Mouse (Mus musculus) G1E (cell line): Measurements from ENCODE around the gene Tinagl1. TPM values are rescaled to one million over a fixed set of nuclear protein-coding genes. Genes with fewer than 3 reads are reported as not detected.

Experiments used
- ATAC-seq: 2 replicates; pipeline ENCODE4 v1.8.0; 2016; ENCODE audit warnings: mild to moderate bottlenecking; ENCODE audit not compliant: insufficient number of reproducible peaks, poor library complexity, low FRiP score, severe bottlenecking; ENCODE audit errors: extremely low read depth
- DNase-seq: peaks from one replicate; pipeline ENCODE4 v3.0.0; 2012; ENCODE audit warnings: low spot score
- H3K27me3 ChIP-seq: 2 replicates; pipeline ENCODE4 v1.6.1; 2012; ENCODE audit warnings: mild to moderate bottlenecking, low read length, inconsistent platforms; ENCODE audit not compliant: insufficient read depth
- H3K36me3 ChIP-seq: replicated peaks from 2 replicates; pipeline ENCODE3; 2012; ENCODE audit warnings: mild to moderate bottlenecking, inconsistent platforms
- H3K4me1 ChIP-seq: 2 replicates; pipeline ENCODE4 v1.6.1; 2012; ENCODE audit warnings: low read depth, low read length, inconsistent platforms, mixed read lengths; ENCODE audit not compliant: insufficient read depth
- H3K4me3 ChIP-seq: 2 replicates; pipeline ENCODE4 v1.5.1; 2012; ENCODE audit warnings: low read depth, mild to moderate bottlenecking, inconsistent platforms, low read length, moderate library complexity, mixed read lengths
- H3K9me3 ChIP-seq: replicated peaks from 2 replicates; pipeline ENCODE4 v1.6.1; 2012; ENCODE audit warnings: inconsistent platforms
- CTCF ChIP-seq: IDR thresholded peaks from 2 replicates; pipeline ENCODE4 v1.5.1; 2012; ENCODE audit warnings: low read depth, low read length, inconsistent platforms, mixed read lengths
- GATA1 ChIP-seq: IDR thresholded peaks from 2 replicates; pipeline ENCODE4 v1.6.1; 2012; ENCODE audit warnings: borderline replicate concordance, low read length, inconsistent platforms, mixed read lengths
- GATA2 ChIP-seq: IDR thresholded peaks from 2 replicates; pipeline ENCODE4 v1.6.1; 2012; ENCODE audit warnings: low read depth, low read length, inconsistent platforms, borderline replicate concordance
- POLR2AphosphoS5 ChIP-seq: IDR thresholded peaks from 2 replicates; pipeline ENCODE4 v1.6.1; 2012; ENCODE audit warnings: low read depth, low read length, inconsistent platforms; ENCODE audit not compliant: insufficient replicate concordance
- TAL1 ChIP-seq: conservative IDR thresholded peaks from 2 replicates; pipeline ENCODE4 v1.6.1; 2012; ENCODE audit warnings: low read depth, low read length, inconsistent platforms, mixed read lengths
- polyA plus RNA-seq: library from polyadenylated mRNA; stranded (reverse); fragments of >175 nt; gene quantifications from 2 replicates; pipeline ENCODE4 v1.2.3, GENCODE M21; 2012
- total RNA-seq, 2 experiments: library from RNA; stranded (forward) in 1 of 2; stranded (reverse) in 1 of 2; fragments of 200-1000 nt in 1 of 2; fragments of >200 nt in 1 of 2; fragmentation: Nextera tagmentation in 1 of 2; gene quantifications; 2 replicates each; pipeline ENCODE4 v1.2.3; 2014 to 2017

Tinagl1 gene
- total and polyA plus RNA-seq, 3 experiments: 0.08 to 3.2 (median 0.38) TPM

DNA sequence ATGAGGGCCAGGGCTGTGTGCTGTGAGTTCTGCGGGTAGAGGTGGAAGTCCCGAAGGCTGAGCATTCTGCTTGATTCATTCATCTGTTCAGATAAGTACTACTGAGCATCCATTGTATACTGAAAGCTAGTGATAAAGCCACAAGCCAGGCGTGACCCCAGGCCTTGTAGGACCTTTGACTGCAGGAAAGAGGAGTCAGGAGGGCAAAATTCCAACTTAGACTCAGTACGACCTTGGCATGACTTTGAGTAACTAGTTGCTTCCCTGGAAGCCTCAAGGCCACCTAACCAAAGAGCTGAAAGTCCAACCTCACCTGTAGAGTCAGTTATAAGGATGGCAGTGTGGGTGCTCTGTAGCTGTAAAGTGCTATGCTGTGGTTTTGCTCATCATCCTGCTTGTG, 54.2 kb downstream of the Tinagl1 start:
- peaks cover 88% of the 10 kb centered on the region for H3K36me3 ChIP-seq
- H3K4me1 ChIP-seq: peaks cover 21% of the 10 kb centered on the region

More for the DNA sequence above, 54.2 kb downstream of the Tinagl1 start:
- no peak for DNase-seq
- no peak for TF ChIP-seq GATA2
- no peak for TF ChIP-seq CTCF
- TF ChIP-seq POLR2AphosphoS5: no peak
- TF ChIP-seq GATA1: no peak
- no peak for TF ChIP-seq TAL1
- no peaks in the 10 kb centered on the region for H3K27me3 ChIP-seq
- ATAC-seq: no peak
- H3K4me3 ChIP-seq: no peak overlapping the region
- peaks cover 9% of the 10 kb centered on the region for H3K9me3 ChIP-seq

Other genes starting within 250 kb of the Tinagl1 start
- not detected in 2 replicates for gene Spocd1, start 245.9 kb downstream of the Tinagl1 start, total RNA-seq (2014; fragmentation: Nextera tagmentation)
- not detected in 2 replicates for gene Spocd1, start 245.9 kb downstream of the Tinagl1 start, total RNA-seq (2017)
- not detected in 2 replicates for gene Spocd1, start 245.9 kb downstream of the Tinagl1 start, polyA plus RNA-seq
- gene Adgrb2, start 190.3 kb downstream of the Tinagl1 start, total RNA-seq (2014; fragmentation: Nextera tagmentation): not detected in 2 replicates
- 0.71 TPM in 1 of 2 replicates, not detected in the other for gene Adgrb2, start 190.3 kb downstream of the Tinagl1 start, total RNA-seq (2017)
- gene Adgrb2, start 190.3 kb downstream of the Tinagl1 start, polyA plus RNA-seq: not detected in 2 replicates
- gene Col16a1, start 127.3 kb downstream of the Tinagl1 start, total RNA-seq (2014; fragmentation: Nextera tagmentation): not detected in 2 replicates
- not detected in 2 replicates for gene Col16a1, start 127.3 kb downstream of the Tinagl1 start, total RNA-seq (2017)
- 0.08 TPM in 1 of 2 replicates, not detected in the other for gene Col16a1, start 127.3 kb downstream of the Tinagl1 start, polyA plus RNA-seq
- 79.7 and 84.6 TPM in 2 replicates for gene Pef1, start 72.6 kb downstream of the Tinagl1 start, total RNA-seq (2014; fragmentation: Nextera tagmentation)
- gene Pef1, start 72.6 kb downstream of the Tinagl1 start, total RNA-seq (2017): 23.8 and 24.8 TPM in 2 replicates
- 20.9 and 25.5 TPM in 2 replicates for gene Pef1, start 72.6 kb downstream of the Tinagl1 start, polyA plus RNA-seq
- not detected in 2 replicates for gene Hcrtr1, start 35.8 kb downstream of the Tinagl1 start, total RNA-seq (2014; fragmentation: Nextera tagmentation)
- not detected in 2 replicates for gene Hcrtr1, start 35.8 kb downstream of the Tinagl1 start, total RNA-seq (2017)
- not detected in 2 replicates for gene Hcrtr1, start 35.8 kb downstream of the Tinagl1 start, polyA plus RNA-seq
- not detected in 2 replicates for gene Gm853, start 47.3 kb upstream of the Tinagl1 start, total RNA-seq (2014; fragmentation: Nextera tagmentation)
- 0.05 TPM in 1 of 2 replicates, not detected in the other for gene Gm853, start 47.3 kb upstream of the Tinagl1 start, total RNA-seq (2017)
- gene Gm853, start 47.3 kb upstream of the Tinagl1 start, polyA plus RNA-seq: not detected in 2 replicates
- gene Serinc2, start 104.1 kb upstream of the Tinagl1 start, total RNA-seq (2014; fragmentation: Nextera tagmentation): not detected in 2 replicates
- not detected in 2 replicates for gene Serinc2, start 104.1 kb upstream of the Tinagl1 start, total RNA-seq (2017)
- not detected in 2 replicates for gene Serinc2, start 104.1 kb upstream of the Tinagl1 start, polyA plus RNA-seq
- gene Fabp3, start 133.5 kb upstream of the Tinagl1 start, total RNA-seq (2014; fragmentation: Nextera tagmentation): not detected in 2 replicates
- not detected in 2 replicates for gene Fabp3, start 133.5 kb upstream of the Tinagl1 start, total RNA-seq (2017)
- gene Fabp3, start 133.5 kb upstream of the Tinagl1 start, polyA plus RNA-seq: not detected in 2 replicates
- not detected in 2 replicates for gene Gm10570, start 133.6 kb upstream of the Tinagl1 start, total RNA-seq (2014; fragmentation: Nextera tagmentation)
- not detected in 2 replicates for gene Gm10570, start 133.6 kb upstream of the Tinagl1 start, total RNA-seq (2017)
- not detected in 2 replicates for gene Gm10570, start 133.6 kb upstream of the Tinagl1 start, polyA plus RNA-seq
- gene Zcchc17, start 184.8 kb upstream of the Tinagl1 start, total RNA-seq (2014; fragmentation: Nextera tagmentation): 16.7 and 25.6 TPM in 2 replicates
- 52.6 and 69.1 TPM in 2 replicates for gene Zcchc17, start 184.8 kb upstream of the Tinagl1 start, total RNA-seq (2017)
- gene Zcchc17, start 184.8 kb upstream of the Tinagl1 start, polyA plus RNA-seq: 13.6 and 33.9 TPM in 2 replicates
- 36.5 and 41.5 TPM in 2 replicates for gene Snrnp40, start 185.0 kb upstream of the Tinagl1 start, total RNA-seq (2014; fragmentation: Nextera tagmentation)
- 91.2 and 91.4 TPM in 2 replicates for gene Snrnp40, start 185.0 kb upstream of the Tinagl1 start, total RNA-seq (2017)
- gene Snrnp40, start 185.0 kb upstream of the Tinagl1 start, polyA plus RNA-seq: 65.4 and 73.2 TPM in 2 replicates